Mouse (Mus musculus): ENCODE results near the gene Gm13695.
"Not testable (repeated sequence)": the region's sequence is repeated elsewhere in the genome, so short reads cannot be mapped to it uniquely, and the experiment has no call there.

The Gm13695 gene

GRCm38 (mm10) chr2:83967013-83967412 is at the start of gene Gm13695:
Gene Gm13695, plus strand, starts transcription at chr2:83967313.
- in situ Hi-C loops (cut with MboI; ENCODE audit: low sequenced_read_pairs), result not testable (repeated sequence)

- in situ Hi-C loops (cut with MboI; ENCODE audit: low sequenced_read_pairs), result no loop called here
Observed at GRCm38 (mm10) chr2:83929478-83930088, 37.5 kb upstream of the Gm13695 start.

GRCm38 (mm10) chr2:83940931-83941361 is 26.2 kb upstream of the Gm13695 start, which contains the start of gene Zswim2:
Gene Zswim2, minus strand, starts transcription at chr2:83941228.
- in situ Hi-C loops (cut with MboI; ENCODE audit: low sequenced_read_pairs), result no loop called here

- in situ Hi-C loops (cut with MboI; ENCODE audit: low sequenced_read_pairs), result no loop called here
Observed at GRCm38 (mm10) chr2:83941378-83941777, 25.7 kb upstream of the Gm13695 start.

- in situ Hi-C loops (cut with MboI; ENCODE audit: low sequenced_read_pairs), result no loop called here
Observed at GRCm38 (mm10) chr2:83941792-83942191, 25.3 kb upstream of the Gm13695 start.

GRCm38 (mm10) chr2:83955393-83955792 is 11.7 kb upstream of the Gm13695 start, which contains the start of gene Gm13698:
Gene Gm13698, plus strand, starts transcription at chr2:83955693.
- in situ Hi-C loops (cut with MboI; ENCODE audit: low sequenced_read_pairs), result not testable (repeated sequence)

GRCm38 (mm10) chr2:83961203-83961602 is 5.9 kb upstream of the Gm13695 start, which contains the start of gene Gm13693:
Gene Gm13693, plus strand, starts transcription at chr2:83961503.
- in situ Hi-C loops (cut with MboI; ENCODE audit: low sequenced_read_pairs), result not testable (repeated sequence)

- in situ Hi-C loops (cut with MboI; ENCODE audit: low sequenced_read_pairs), result not testable (repeated sequence)
Observed at GRCm38 (mm10) chr2:83972823-83973222, 5.7 kb downstream of the Gm13695 start, which contains the start of gene Gm13696. Gene Gm13696, plus strand, starts transcription at chr2:83973123.

GRCm38 (mm10) chr2:83978633-83979032 is 11.5 kb downstream of the Gm13695 start, which contains the start of gene Gm13694:
Gene Gm13694, plus strand, starts transcription at chr2:83978933.
- in situ Hi-C loops (cut with MboI; ENCODE audit: low sequenced_read_pairs), result not testable (repeated sequence)

- in situ Hi-C loops (cut with MboI; ENCODE audit: low sequenced_read_pairs), result not testable (repeated sequence)
Observed at GRCm38 (mm10) chr2:83984443-83984842, 17.3 kb downstream of the Gm13695 start, which contains the start of gene Gm13697. Gene Gm13697, plus strand, starts transcription at chr2:83984743.

GRCm38 (mm10) chr2:83990253-83990652 is 23.1 kb downstream of the Gm13695 start, which contains the start of gene Gm13691:
Gene Gm13691, plus strand, starts transcription at chr2:83990553.
- in situ Hi-C loops (cut with MboI; ENCODE audit: low sequenced_read_pairs), result not testable (repeated sequence)

GRCm38 (mm10) chr2:83993639-83994255 is 26.6 kb downstream of the Gm13695 start:
- in situ Hi-C loops (cut with MboI; ENCODE audit: low sequenced_read_pairs), result not testable (repeated sequence)

GRCm38 (mm10) chr2:83994526-83994925 is 27.4 kb downstream of the Gm13695 start:
- in situ Hi-C loops (cut with MboI; ENCODE audit: low sequenced_read_pairs), result not testable (repeated sequence)

GRCm38 (mm10) chr2:84008913-84009312 is 41.8 kb downstream of the Gm13695 start:
- in situ Hi-C loops (cut with MboI; ENCODE audit: low sequenced_read_pairs), result no loop called here

GRCm38 (mm10) chr2:84009818-84010217 is 42.7 kb downstream of the Gm13695 start:
- in situ Hi-C loops (cut with MboI; ENCODE audit: low sequenced_read_pairs), result no loop called here

GRCm38 (mm10) chr2:84014572-84014971 is 47.5 kb downstream of the Gm13695 start:
- in situ Hi-C loops (cut with MboI; ENCODE audit: low sequenced_read_pairs), result no loop called here

- in situ Hi-C loops (cut with MboI; ENCODE audit: low sequenced_read_pairs), result not testable (repeated sequence)
Observed at GRCm38 (mm10) chr2:84016291-84016690, 49.2 kb downstream of the Gm13695 start.

- in situ Hi-C loops (cut with MboI; ENCODE audit: low sequenced_read_pairs), result no loop called here
Observed at GRCm38 (mm10) chr2:84018330-84018729, 51.2 kb downstream of the Gm13695 start.

Data from CH12F3 (cell line).